Mouse (Mus musculus) left cerebral cortex, postnatal 25 days (tissue): ENCODE measurements at regions not wholly inside any gene's neighbourhood (a gene's known extent, or its start where the extent isn't known, plus 50 kb on each side); places are given as distances from the start of the nearest gene placed in this dataset.

ENCODE experiments used
- DNase-seq, 2 experiments: peaks; one replicate each; pipeline ENCODE4 v3.0.0; 2022; ENCODE audit warnings: low spot score in 2 of 2, mixed read lengths in 1 of 2
- intact Hi-C: fragments of 180-260 bp; cut with DNase I; formaldehyde crosslinking; loops from one replicate; pipeline ENCODE4 v1.15.1; 2025

DNA sequence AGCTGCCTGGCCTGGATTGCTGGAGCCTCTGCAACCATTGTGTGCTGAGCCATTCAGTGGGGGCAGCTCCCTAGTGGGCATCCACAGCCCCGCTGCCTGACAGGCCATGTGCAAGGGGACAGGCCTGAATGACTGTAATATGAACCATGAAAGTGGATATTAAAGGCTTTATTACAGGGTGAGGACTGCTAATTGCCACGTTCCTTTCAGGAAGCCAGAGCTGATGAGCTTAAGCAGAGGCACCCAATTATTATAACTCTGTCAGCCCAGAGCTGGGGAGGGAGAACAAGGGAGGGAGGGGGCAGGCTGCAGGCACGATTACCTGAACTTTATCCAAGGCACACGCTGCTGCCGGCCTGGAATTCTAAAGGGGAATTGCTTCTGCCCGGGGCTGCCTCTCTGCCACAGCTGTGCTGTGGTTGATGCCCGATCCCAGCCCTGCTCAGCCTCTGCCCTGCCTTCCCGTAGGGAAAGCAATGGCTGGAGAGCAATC lies 172.5 kb upstream of the Sdk2 start:
- intact Hi-C loops, result no loop called here
- DNase-seq, result no peak

DNA sequence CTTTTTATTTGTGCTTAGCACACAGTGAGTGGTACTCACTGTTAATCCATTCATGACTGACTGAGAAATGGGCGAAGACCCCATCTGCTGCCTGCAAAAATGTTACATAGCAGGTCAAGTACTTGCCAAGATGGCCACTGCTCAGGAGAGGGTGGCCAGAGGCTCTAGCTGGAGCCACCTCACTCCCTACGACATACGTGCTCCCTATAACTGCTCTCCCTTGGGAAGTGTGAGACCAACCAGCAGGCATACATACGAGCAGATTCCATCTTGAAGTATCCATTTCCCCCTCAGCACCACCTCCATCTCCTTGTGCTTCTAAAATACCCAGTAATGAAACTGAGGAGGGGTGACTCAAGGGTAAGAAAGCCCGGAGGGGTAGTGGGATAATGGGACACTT lies 172.0 kb upstream of the Sdk2 start:
- DNase-seq, result no peak
- intact Hi-C loops, result no loop called here

DNA sequence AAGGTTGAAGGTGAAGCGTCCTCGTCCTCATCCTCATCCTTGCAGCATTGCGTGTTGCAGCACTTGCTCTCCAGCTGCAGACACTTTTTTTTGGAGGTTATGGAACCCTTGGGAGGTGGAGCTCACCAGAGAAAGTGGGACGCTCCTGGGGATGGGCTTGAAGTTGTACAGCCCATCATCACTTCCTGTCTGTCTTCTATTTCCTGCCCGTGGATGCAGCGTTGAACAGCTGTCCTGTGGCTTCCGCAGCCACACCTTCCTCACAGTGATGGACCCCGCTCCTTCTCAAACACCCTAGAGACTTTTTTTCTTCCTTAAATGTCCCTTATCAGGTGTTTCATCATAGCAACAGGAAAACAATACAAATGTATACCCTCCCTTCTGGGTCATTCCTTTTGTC lies 171.5 kb upstream of the Sdk2 start:
- intact Hi-C loops, result no loop called here
- DNase-seq, result no peak

DNA sequence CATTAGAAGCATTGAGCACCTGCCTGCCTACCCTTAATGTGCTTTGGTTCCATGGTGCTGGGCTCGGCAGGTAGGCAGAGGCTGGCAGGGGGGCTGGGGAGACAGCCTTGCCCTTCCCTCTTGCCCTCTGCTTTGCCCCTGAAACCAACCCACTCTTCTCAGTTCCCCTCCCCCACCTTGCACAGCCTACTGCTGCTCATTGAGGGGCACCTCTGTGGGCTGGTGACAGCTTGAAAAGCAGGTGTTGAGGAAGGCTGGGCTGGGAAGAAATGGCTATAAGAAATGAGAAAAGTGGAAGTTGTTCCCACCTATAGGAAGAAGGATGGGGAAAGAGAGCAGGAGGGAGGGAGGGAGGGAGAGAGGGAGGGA lies 167.7 kb upstream of the Sdk2 start:
- DNase-seq, result no peak
- intact Hi-C loops, result no loop called here

DNA sequence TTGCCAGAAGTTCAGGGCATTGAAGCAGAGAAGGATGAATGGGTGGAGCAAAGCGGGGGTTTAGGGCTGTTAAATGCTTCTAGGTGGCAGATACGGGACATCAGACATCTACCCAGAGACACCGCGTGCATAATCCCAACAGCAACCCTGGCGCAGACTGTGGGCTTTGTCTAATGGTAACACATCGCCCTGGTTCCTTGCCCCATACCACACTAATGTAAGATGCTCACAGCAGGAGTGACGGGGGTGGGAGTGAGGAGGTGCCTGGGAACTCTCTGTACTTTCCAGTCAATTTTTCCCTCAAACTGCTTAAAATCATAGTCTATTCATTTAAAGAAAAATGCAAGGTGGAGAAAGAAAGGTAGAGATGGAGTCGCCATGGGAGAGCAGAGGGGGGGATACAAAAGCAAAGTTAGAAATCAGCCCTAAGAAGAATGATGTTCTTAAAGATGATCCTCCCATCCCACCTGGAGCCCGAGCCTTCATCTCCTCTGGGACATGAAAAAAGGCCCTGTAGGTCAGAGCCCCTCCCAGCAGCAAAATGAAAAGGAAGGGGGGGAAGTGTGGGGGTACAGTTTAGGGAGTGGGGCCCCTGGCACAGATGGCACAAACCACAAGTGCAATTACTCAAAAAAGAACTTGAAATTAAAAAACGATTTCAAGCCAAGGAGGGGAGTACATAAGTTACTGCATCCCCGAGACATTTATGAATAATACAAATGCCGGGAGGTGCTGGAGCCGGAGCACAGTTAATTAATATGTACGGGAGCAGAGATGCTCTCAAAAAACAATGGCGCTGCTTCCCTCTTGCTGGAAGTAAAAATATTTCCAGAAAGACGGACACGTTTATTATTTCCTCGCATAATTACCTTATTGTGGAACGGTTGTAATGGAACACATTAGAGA lies 167.0 kb upstream of the Sdk2 start:
- intact Hi-C loops, result no loop called here

DNA sequence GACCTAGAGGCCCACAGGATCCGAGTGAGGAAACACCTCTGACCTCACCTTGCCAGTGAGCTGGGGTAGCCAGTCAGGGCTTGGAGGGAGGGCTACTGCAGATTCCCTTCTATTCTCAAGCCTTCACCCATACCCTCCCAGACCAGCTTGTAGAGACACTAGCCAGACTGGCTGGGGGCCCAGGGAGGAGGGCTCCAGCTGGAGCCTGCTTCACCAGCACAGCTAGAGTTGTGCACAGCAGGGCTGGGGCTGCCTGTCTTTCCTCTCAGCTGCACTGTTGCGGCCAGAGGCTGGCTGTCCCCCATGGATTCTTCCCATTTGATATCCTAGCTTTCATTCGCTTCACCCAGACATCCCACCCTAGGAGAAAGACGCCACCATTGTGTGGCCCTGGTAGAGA lies 165.0 kb upstream of the Sdk2 start:
- intact Hi-C loops, result no loop called here
- no peak for DNase-seq

More for the DNA sequence above, 167.0 kb upstream of the Sdk2 start:
- DNase-seq, result no peak

DNA sequence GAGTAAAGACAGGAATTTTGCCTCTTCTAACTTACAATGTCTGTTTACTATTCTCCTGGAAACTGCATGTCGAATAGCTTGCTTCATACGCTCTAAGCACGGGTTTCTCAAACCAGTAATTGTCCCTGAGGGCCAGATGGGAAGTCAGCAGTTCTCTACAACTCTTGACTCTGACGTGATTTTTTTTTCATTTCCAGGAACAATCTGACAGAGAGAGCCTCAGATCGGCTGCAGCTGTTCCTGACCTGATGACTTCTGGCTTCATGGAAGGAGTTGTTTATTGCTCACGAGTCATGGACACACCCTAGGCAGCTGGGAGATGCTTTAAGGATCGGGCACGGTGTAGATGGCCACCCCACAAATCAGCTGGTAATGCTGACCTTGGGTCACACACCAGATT lies 162.9 kb upstream of the Sdk2 start:
- DNase-seq, result no peak
- intact Hi-C loops, result no loop called here

DNA sequence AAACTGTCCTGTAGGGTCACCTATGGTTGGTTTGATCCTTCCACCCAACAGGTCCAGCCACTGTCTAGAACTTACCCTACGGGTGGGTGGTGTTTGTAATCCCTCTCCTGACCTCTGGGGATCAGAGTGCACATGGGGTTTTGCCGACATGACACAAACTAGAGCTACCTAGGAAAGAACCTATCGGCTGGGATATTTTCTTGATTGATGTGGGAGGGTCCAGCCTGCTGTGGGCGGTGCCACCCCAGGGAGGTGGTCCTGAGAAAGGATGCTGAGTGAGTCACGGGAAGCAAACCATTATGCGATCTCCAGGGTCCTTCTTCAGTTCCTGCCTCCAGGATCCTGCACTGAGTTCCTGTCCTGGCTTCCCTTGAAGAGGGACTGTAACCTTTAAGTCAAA lies 162.3 kb upstream of the Sdk2 start:
- no peak for DNase-seq
- intact Hi-C loops, result no loop called here

DNA sequence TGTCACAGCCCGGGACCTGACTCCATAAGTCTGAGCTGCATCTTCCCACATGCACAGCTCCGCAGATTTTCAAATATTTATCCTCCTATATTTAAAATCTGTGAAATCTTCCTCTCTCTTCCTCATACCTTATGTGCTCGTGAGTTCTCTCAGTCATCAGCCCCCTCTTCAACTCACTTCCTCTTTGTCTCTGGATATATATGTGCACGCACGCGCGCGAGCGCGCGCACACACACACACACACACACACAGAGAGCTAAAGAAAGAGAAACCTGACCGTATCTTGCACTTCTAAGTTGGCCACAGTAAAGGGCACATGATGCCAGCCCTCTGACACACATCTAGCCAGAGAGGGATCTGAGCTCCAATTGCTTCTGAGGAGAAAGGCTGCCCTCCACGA lies 159.7 kb upstream of the Sdk2 start:
- intact Hi-C loops, result no loop called here
- peak in 1 of 2 experiments; percentile 18 for DNase-seq

DNA sequence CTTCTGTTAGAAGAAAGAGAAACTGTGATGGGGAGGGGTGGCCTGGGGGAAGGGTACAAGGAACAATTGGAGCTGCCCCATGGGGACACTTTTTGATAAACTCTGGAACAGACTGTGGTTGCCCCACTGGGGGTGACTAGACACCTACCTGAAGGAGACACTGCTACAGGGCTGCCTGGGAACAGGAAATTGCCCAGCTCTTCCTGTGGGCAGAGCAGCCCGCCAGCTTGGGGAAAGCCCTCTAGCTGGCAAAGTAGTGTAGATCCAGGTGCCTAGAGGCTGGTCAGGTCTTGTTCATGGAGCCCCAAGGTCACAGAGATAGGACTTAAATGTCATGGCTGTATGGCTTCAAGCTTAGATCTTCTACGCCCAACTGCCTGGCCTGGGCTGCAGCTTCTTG lies 157.9 kb upstream of the Sdk2 start:
- intact Hi-C loops, result no loop called here
- DNase-seq, result no peak

DNA sequence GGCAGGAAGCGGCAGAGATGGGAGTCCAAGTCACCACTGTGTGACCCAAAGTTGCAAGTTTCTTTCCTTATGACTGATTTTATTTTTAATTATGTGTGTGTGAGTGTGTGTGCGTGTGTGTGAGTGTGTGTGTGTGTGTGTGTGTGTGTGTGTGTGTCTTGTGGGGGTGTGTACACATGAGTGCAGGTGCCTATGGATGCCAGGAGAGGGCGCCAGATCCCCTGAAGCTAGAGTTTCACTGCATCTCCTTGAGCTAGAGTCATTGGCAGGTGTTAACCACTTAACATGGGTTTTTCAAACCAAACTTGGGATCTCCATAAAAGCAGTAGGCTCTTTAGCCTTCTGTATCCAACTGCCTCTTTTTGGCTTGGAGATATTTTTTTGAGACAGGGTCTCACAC lies 156.2 kb upstream of the Sdk2 start:
- DNase-seq, result no peak
- intact Hi-C loops, result no loop called here

DNA sequence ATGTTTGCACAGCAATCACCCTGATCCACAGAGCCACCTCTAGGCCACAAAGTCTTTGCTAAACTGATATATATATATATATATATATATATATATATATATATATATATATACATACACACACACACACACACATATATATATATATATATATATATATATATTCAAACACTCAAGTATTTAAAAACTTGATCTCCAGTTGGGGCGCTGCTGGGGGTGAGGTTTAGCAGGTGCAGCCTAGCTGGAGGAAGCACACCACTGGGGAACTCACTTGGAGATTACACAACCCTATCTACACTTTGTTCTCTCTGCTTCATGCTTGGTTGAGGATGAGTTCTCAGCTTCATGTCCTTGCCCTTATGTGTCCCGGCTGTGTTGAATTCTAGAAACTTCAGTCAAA lies 153.6 kb upstream of the Sdk2 start:
- intact Hi-C loops, result no loop called here
- no peak for DNase-seq

DNA sequence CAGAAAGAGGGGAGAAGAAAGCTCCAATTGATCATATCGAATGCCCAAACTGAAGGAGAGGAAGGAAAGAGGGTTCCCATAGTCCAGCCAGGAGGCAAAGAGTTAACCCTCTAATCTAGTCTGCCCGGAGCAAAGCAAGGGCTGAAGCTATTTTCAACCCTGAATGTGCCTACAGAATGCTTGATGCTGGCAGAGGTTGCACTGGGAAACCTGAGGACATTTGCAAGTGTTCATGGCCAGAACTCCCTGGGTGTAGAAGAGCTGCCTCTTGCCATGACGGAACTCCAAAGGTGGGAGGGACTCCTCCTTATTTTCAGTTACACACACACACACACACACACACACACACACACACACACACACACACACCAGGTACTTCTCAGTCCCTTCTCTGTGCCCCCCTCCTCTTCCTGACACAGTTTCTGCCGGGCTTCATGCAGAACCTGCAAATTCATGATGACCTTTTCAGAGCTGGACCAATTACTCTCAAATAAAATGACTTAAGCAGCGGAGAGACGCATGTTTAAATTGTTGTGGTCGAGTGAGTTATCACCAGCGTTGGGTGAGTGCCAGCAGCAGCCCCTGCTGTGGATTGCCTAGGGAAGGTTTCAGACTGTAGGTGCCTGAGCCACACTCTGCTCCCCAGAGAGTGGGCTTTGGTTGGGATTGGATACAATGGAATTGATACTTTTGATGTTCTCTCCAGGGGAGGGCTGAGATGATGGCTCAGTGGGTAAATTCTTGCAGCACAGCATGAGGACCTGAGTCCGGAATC lies 152.1 kb upstream of the Sdk2 start:
- intact Hi-C loops, result no loop called here
- no peak for DNase-seq

DNA sequence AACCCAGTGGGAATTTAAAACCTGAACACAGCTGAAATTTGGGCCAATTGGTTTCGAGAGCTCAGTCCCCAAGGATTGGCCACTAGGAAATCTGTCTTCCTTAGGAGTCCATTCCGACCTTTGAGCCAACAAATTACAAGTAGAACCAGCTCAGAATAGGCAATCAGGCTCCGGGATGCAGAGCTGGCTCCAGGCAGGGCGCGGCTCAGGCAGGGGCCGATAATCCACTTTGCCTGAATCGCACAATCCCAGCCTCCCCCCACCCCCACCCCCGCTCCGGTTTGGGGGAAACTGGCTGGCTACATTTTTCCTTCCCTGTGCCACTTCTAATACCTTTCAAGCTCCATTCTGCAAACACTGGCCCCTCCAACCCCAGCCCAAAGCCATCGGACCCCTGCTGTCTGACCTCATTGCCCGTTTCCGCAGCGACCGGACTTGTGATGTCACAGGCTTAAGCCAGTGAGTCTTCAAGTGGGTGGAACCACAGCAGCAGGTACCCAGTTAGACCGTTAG lies 150.5 kb upstream of the Sdk2 start:
- no peak for DNase-seq
- intact Hi-C loops, result no loop called here

DNA sequence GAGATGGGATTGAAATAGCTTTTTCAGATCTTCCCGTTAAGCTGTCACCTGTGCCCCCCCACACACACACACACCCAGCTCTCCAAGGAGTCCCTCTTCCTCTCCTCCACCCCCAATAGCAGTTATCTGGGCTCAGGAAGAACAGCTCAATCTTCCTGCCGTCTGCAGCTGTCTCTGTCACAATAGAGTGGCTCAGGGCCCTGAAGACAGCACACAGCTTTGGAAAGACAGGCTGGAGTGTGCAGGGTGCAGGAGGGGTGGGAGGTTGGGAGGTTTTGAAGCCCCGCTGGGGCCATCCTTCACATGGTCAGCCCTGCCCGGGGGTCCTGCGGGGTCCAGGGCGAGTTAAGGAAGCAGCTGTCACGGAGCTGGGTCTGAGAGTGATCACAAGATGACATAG lies 149.6 kb upstream of the Sdk2 start:
- DNase-seq, result no peak
- intact Hi-C loops, result no loop called here

DNA sequence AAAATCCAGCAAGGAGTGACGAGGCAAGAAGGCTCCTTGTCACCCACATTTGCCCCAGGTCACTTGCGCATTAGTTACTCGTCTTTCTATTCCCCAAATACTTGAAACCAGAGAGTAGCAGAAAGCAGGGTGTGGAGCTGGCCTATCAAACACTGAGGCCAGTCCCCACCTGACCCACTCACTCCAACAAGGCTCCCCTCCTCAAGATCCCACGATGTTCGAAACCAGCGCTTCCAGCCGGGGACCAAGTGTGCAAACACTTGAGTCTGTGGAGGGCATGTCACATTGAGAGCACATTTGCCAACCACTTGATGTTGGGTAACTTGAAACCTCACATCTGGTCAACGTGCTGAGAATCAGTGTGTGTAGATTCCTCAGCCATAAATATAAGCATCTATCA lies 148.4 kb upstream of the Sdk2 start:
- intact Hi-C loops, result no loop called here
- no peak for DNase-seq

DNA sequence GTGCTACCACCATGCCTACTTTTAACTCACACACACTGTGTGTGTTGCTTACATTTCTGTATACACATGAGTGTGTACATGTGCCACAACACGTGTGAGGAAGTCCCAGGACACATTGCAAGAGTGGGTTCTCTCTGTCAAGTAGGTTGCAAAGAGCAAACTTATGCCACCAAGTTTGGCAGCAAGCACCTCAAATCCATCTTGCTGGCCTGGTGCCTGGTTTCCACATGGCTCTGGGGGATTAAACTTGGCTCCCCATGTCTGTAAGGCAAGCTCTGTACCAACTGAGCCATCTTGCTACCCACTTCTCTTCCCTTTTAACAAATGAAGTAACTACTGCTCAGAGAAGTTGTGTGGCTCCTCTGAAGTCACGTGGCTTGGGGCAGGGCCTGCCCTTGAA lies 145.3 kb upstream of the Sdk2 start:
- intact Hi-C loops, result no loop called here
- DNase-seq, result peak in 1 of 2 experiments; percentile 60

DNA sequence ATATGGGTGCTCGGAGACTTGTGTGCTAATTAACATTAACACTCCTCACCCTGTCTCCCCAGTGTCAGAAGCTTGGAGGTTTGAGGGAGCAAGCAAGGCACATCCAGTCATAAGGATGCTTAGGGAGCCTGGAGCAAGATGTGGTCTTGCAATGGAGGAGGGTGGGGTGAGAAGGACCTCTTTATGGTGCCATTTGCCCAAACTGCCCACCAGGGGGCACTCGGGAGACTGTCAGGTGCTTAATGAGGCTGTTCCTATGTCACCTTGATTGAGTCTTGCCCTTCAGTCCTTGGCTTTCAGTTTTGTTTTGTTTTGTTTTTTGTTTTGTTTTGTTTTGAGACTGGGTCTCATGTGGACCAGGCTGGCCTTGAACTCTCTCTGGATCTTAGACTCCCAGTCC lies 138.3 kb upstream of the Sdk2 start:
- DNase-seq, result no peak
- intact Hi-C loops, result loop anchor here (5.0 kb wide), 1 partner anchor 432 kb away; no protein-coding TSS in a partner anchor

DNA sequence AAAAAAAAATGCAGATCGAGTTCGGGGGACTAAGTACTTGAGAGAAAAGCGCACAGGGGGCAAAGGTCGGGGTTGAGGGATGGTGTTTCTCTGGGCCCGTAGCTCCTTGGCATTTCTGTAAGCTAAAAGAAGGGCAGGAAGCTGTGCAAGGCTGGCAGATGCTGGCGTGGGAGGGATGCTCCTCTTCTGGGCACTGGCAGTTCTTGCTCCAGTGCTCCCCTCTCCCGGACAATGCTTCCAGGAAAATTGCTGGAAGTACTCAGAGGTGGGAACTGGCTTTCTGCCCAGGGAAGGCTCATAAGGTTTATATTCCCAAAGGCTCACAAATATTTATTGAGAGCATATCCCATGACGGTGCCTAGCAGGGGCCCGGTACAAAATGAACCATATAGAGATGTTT lies 136.6 kb upstream of the Sdk2 start:
- intact Hi-C loops, result no loop called here
- DNase-seq, result no peak

DNA sequence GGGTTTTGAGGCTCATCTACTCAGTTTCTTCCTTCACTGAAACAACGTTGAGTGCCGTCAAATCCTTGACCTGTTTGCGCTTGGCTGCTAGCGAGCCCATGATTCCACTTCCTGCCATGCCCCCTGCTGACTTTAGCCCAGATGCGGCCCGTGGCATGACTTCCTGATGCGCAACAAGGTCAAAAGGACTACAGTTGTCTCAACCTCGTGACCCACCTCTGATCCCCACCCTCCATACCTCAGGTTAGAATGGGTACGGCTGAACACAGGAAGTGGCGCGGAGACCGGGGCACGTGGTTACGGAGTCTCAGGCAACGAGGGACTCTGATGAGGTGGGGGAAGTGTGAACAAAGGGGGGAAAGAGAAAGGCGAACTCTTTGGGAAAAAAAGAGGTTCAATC lies 135.6 kb upstream of the Sdk2 start:
- intact Hi-C loops, result no loop called here

DNA sequence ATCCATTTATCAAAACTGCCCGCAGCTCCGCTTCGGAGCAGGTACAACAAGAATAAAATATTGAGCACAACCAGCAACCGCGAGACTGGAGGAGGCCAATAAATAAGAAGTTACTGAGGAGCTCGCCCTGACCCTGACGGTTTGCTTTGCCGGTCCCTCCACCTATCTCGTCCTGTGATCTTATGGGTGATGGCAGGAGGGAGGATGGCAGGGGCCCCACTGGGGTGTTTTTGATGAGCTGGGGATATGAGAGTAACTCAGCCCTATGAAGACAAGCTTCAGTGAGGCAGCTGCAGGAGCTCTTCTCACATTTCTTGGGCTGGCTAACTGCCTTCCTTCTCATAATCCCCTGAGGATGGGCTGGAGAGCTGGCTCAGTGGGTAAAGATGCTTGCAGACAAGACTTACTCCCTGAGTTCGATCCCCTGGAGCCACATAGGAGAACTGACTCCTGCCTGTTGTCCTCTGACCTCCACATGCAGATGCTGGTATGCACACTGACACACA lies 132.3 kb upstream of the Sdk2 start:
- intact Hi-C loops, result loop anchor here (5.0 kb wide), 3 partner anchors 88 to 283 kb away; partner anchors contain the start of gene Sdk2
- DNase-seq, result no peak

More for the DNA sequence above, 135.6 kb upstream of the Sdk2 start:
- no peak for DNase-seq
